Mouse (Mus musculus): ENCODE data around the gene Fam117a. TPM values are rescaled to one million over a fixed set of nuclear protein-coding genes. Genes with fewer than 3 reads are reported as not detected.

Fam117a gene
- polyA plus RNA-seq, 1 experiment from 2014 or later: 13.8 TPM

GRCm38 (mm10) chr11:95367011-95367735, 30.4 kb downstream of the Fam117a start:
- H3K9me3 ChIP-seq: no peaks in the 10 kb centered on the region
- 74% methylated on average over 8 of the region's 8 CpGs for WGBS
- no peak overlapping the region for H3K4me3 ChIP-seq
- H3K4me2 ChIP-seq: no peak overlapping the region
- H3K27me3 ChIP-seq: no peaks in the 10 kb centered on the region
- H3K9ac ChIP-seq: no peak overlapping the region
- ATAC-seq (ENCODE audit: borderline replicate concordance, extremely low read depth, low FRiP score, low TSS enrichment): no peak
- H3K4me1 ChIP-seq: peaks cover 52% of the 10 kb centered on the region
- 0 out of 2 replicates have a peak overlapping the region, but pooled peaks have one; percentile 1 for H3K27ac ChIP-seq
- 0 out of 2 replicates have a peak, but pooled peaks cover 6% of the 10 kb centered on the region for H3K36me3 ChIP-seq

DNA sequence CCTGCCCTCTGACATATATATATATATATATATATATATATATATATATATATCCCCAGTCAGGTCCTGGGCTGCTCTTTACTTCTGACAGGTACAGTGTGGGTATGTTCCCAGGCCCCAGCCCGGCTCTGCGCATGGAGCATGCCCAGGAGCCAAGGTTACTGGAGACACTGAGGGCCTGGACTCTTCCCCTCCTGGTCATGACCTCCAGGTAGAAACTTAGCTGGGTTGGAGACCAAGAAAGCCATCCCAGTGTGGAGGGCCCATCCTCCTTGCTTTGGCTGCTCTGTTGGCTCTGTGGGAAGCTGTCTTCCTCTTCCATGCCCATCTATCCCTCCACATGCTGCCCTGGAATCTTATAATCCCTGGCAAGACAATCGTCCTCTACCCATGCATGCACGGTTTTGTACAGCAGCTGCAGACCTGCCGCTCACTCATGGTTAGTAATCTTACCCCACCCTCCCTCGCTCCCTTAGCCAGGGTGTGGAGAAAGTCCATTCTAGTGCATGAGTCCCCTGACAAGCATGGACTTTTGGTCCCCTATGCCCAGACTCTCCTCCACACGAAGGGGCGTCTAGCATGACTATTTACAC, 31.5 kb downstream of the Fam117a start:
- Histone ChIP-seq H3K4me3 (no peak overlapping the region), H3K9ac (no peak overlapping the region), H3K36me3 (peaks cover 15% of the 10 kb centered on the region), H3K9me3 (no peaks in the 10 kb centered on the region), H3K27ac (no peak overlapping the region), H3K27me3 (no peaks in the 10 kb centered on the region), H3K4me2 (no peak overlapping the region), H3K4me1 (peaks cover 48% of the 10 kb centered on the region)
- WGBS: 90% methylated on average over 8 of the region's 8 CpGs
- ATAC-seq (ENCODE audit: borderline replicate concordance, extremely low read depth, low FRiP score, low TSS enrichment): no peak

DNA sequence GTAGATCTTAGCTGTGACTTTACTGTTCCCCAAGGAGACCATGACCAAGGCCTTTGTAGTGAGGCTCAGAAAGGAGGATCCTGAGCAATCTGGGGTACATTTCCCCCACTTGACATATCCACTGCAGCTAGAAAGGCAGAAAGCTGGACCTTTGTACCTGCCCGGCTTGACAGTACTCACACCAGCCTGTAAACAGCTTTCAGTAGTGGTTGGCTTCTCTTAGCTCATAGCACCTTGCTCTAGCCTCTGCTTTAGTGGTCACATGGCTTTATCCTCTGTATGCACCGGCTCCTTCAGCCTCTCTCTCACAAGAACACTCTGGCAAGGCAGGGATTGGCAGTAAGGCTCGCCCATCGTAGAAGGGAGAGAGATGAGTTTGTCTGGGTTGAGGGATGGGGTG, 32.1 kb downstream of the Fam117a start:
- ATAC-seq (ENCODE audit: borderline replicate concordance, extremely low read depth, low FRiP score, low TSS enrichment): no peak
- no peaks in the 10 kb centered on the region for H3K9me3 ChIP-seq
- no peak overlapping the region for H3K9ac ChIP-seq
- 91% methylated on average over 4 of the region's 4 CpGs for WGBS
- H3K4me3 ChIP-seq: no peak overlapping the region
- H3K27me3 ChIP-seq: no peaks in the 10 kb centered on the region
- H3K4me2 ChIP-seq: no peak overlapping the region
- peaks cover 48% of the 10 kb centered on the region for H3K4me1 ChIP-seq
- peaks cover 18% of the 10 kb centered on the region for H3K36me3 ChIP-seq
- no peak overlapping the region for H3K27ac ChIP-seq

- ATAC-seq (ENCODE audit: borderline replicate concordance, extremely low read depth, low FRiP score, low TSS enrichment): peak; percentile 60; the same call in 1 of the 2 replicates
- Histone ChIP-seq H3K9ac (no peak overlapping the region), H3K4me3 (no peak overlapping the region), H3K27me3 (no peaks in the 10 kb centered on the region), H3K27ac (peak overlapping the region; percentile 56), H3K36me3 (peaks cover 31% of the 10 kb centered on the region), H3K4me2 (no peak overlapping the region), H3K9me3 (no peaks in the 10 kb centered on the region), H3K4me1 (peaks cover 37% of the 10 kb centered on the region)
- WGBS: 57% methylated on average over 15 of the region's 15 CpGs
These were observed 33.4 kb downstream of the Fam117a start for GRCm38 (mm10) chr11:95369964-95370890.

GRCm38 (mm10) chr11:95371182-95371581, 34.4 kb downstream of the Fam117a start:
- Histone ChIP-seq H3K4me2 (no peak overlapping the region), H3K36me3 (peaks cover 40% of the 10 kb centered on the region), H3K9me3 (no peaks in the 10 kb centered on the region), H3K4me1 (peaks cover 28% of the 10 kb centered on the region), H3K9ac (no peak overlapping the region), H3K4me3 (no peak overlapping the region), H3K27ac (no peak overlapping the region), H3K27me3 (no peaks in the 10 kb centered on the region)
- no peak for ATAC-seq (ENCODE audit: borderline replicate concordance, extremely low read depth, low FRiP score, low TSS enrichment)
- 85% methylated on average over 7 of the region's 7 CpGs for WGBS

- 52% methylated on average over 9 of the region's 9 CpGs for WGBS
- Histone ChIP-seq H3K27ac (no peak overlapping the region), H3K4me1 (no peaks in the 10 kb centered on the region), H3K9ac (no peak overlapping the region), H3K4me3 (no peak overlapping the region), H3K4me2 (no peak overlapping the region), H3K27me3 (no peaks in the 10 kb centered on the region), H3K9me3 (no peaks in the 10 kb centered on the region), H3K36me3 (peaks cover 45% of the 10 kb centered on the region)
- no peak for ATAC-seq (ENCODE audit: borderline replicate concordance, extremely low read depth, low FRiP score, low TSS enrichment)
These were observed 42.1 kb downstream of the Fam117a start for GRCm38 (mm10) chr11:95378926-95379325.

DNA sequence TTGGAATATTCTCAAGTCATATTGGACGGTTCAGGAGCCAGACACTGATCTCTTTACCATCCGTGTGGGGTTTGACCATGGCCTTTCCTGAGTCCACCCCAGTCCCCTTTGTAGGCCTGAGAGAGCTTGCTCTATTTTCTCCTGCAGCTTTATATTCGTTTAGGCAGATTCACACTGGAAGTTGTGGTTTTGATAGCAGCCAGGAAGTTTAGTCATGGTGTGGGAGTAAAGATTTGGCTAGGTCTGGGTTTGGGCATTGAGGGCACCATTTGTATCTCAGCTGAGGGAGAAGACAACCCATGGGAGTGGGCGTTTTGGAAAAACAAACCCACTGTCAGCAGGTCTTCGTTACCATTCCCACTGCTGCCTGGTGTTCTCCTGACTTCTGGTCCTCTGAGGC, 42.7 kb downstream of the Fam117a start:
- Histone ChIP-seq H3K4me1 (no peaks in the 10 kb centered on the region), H3K4me2 (no peak overlapping the region), H3K9ac (no peak overlapping the region), H3K4me3 (no peak overlapping the region), H3K27ac (no peak overlapping the region), H3K27me3 (no peaks in the 10 kb centered on the region), H3K36me3 (peaks cover 39% of the 10 kb centered on the region), H3K9me3 (no peaks in the 10 kb centered on the region)
- no peak for ATAC-seq (ENCODE audit: borderline replicate concordance, extremely low read depth, low FRiP score, low TSS enrichment)
- 64% methylated on average over 5 of the region's 5 CpGs for WGBS

DNA sequence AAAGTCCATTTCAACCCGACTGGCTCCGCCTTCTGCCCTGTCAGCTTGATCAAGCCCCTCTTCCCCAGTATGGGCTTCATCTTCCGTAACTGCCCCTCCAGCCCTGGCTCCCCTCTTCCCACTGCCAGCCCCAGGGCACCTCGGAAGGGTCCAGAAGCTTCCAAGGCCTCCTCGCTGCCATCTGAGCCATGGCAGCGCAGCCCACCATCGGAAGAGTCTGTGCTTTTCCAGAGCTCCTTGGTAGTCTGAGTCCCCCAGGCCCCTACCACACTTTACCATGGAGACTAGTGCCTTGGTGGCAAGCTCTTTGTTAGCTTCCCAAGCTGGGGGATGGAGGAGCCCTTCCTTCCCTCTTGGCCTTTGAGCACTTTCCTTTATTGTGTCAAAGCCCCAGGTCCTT, 43.9 kb downstream of the Fam117a start:
- Histone ChIP-seq H3K4me2 (no peak overlapping the region), H3K9ac (no peak overlapping the region), H3K27me3 (no peaks in the 10 kb centered on the region), H3K36me3 (peaks cover 30% of the 10 kb centered on the region), H3K4me3 (no peak overlapping the region), H3K27ac (no peak overlapping the region), H3K4me1 (peaks cover 4% of the 10 kb centered on the region), H3K9me3 (no peaks in the 10 kb centered on the region)
- WGBS: 90% methylated on average over 7 of the region's 7 CpGs
- no peak for ATAC-seq (ENCODE audit: borderline replicate concordance, extremely low read depth, low FRiP score, low TSS enrichment)

- Histone ChIP-seq H3K27ac (no peak overlapping the region), H3K9ac (no peak overlapping the region), H3K4me1 (peaks cover 8% of the 10 kb centered on the region), H3K4me3 (no peak overlapping the region), H3K9me3 (no peaks in the 10 kb centered on the region), H3K27me3 (no peaks in the 10 kb centered on the region), H3K4me2 (no peak overlapping the region), H3K36me3 (peaks cover 27% of the 10 kb centered on the region)
- 91% methylated on average over 1 of the region's 1 CpGs for WGBS
- ATAC-seq (ENCODE audit: borderline replicate concordance, extremely low read depth, low FRiP score, low TSS enrichment): no peak
These were observed 44.3 kb downstream of the Fam117a start for GRCm38 (mm10) chr11:95381146-95381545.

GRCm38 (mm10) chr11:95383331-95383986, 46.6 kb downstream of the Fam117a start:
- Histone ChIP-seq H3K9ac (no peak overlapping the region), H3K4me3 (no peak overlapping the region), H3K36me3 (peaks cover 33% of the 10 kb centered on the region), H3K27ac (no peak overlapping the region), H3K9me3 (no peaks in the 10 kb centered on the region), H3K4me1 (peaks cover 10% of the 10 kb centered on the region), H3K4me2 (no peak overlapping the region), H3K27me3 (no peaks in the 10 kb centered on the region)
- 83% methylated on average over 5 of the region's 5 CpGs for WGBS
- no peak for ATAC-seq (ENCODE audit: borderline replicate concordance, extremely low read depth, low FRiP score, low TSS enrichment)

DNA sequence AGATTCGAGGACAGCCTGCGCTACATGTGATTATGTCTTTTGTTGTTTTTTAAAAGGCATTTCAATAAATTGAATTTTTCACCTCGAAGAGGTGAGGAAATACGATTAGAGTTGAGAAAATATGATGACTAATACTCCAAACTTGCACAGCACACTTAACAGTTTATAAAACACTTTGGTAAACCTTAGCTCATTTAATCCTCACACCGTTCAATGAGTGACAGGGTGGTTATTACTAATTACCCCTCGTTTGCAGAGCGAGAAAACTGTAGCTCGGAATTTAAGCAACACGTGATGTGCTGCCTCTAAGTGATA, 47.1 kb downstream of the Fam117a start:
- Histone ChIP-seq H3K27me3 (no peaks in the 10 kb centered on the region), H3K9ac (peak overlapping the region; percentile 25; the same call in 1 of the 2 replicates), H3K9me3 (no peaks in the 10 kb centered on the region), H3K4me1 (peaks cover 10% of the 10 kb centered on the region), H3K4me2 (peak overlapping the region; percentile 49), H3K4me3 (peak overlapping the region; percentile 59), H3K27ac (no peak overlapping the region), H3K36me3 (peaks cover 38% of the 10 kb centered on the region)
- WGBS: 38% methylated on average over 9 of the region's 9 CpGs
- ATAC-seq (ENCODE audit: borderline replicate concordance, extremely low read depth, low FRiP score, low TSS enrichment): no peak

Data from lung, embryonic 15.5 days (tissue).